ENCODE assay signal across 18 mouse cellular contexts in the genomic region with DNA sequence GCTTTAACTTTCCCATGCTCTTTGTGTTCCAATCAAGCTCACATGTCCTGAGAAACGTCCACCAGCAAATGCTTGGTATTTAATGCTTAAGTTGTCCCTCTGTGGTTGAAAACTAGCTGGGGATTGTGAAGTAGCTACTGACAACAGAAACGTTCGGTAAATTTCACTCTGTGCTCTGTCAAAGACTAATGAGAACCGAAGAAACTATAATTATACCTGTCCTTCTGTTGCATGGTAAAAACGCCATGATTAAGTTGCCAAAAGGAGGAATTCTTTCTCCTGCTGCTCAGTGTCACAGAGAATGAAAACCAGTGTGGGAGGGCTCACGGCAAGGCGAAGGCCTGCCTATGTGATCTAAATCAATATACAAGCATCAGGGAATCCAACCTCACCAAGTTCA.
"Had no signal": no experiment of that assay in that cellular context is flagged by ENCODE, and none has a peak within 500 bp of the region (broad histone marks: within the 10 kb centered on the region; RNA-seq: fewer than 3 reads in every experiment).

No protein-coding gene starts in this region.

- H3K4me1 ChIP-seq: midbrain, embryonic 13.5 days; midbrain, embryonic 15.5 days; neural tube, embryonic 13.5 days; neural tube, embryonic 15.5 days had no signal

- H3K4me3 ChIP-seq: megakaryocyte, embryonic 14.5 days; midbrain, embryonic 13.5 days; midbrain, embryonic 15.5 days; neural tube, embryonic 13.5 days; neural tube, embryonic 15.5 days had no signal

- H3K36me3 ChIP-seq: midbrain, embryonic 13.5 days; midbrain, embryonic 15.5 days; neural tube, embryonic 13.5 days; neural tube, embryonic 15.5 days had no signal

- H3K27ac ChIP-seq: midbrain, embryonic 13.5 days; midbrain, embryonic 15.5 days; neural tube, embryonic 13.5 days; neural tube, embryonic 15.5 days had no signal

- H3K9me3 ChIP-seq: megakaryocyte, embryonic 14.5 days; midbrain, embryonic 13.5 days; midbrain, embryonic 15.5 days; neural tube, embryonic 13.5 days; neural tube, embryonic 15.5 days had no signal

- H3K4me2 ChIP-seq: lung, embryonic 14.5 days; midbrain, embryonic 11.5 days; midbrain, embryonic 13.5 days; midbrain, embryonic 15.5 days; neural tube, embryonic 13.5 days; neural tube, embryonic 15.5 days had no signal

- H3K27me3 ChIP-seq: megakaryocyte, embryonic 14.5 days; midbrain, embryonic 13.5 days; midbrain, embryonic 15.5 days; neural tube, embryonic 13.5 days; neural tube, embryonic 15.5 days had no signal

- ATAC-seq: midbrain, embryonic 13.5 days; midbrain, embryonic 15.5 days had no signal

- DNase-seq: lung, adult 18-20 months; lung, embryonic 14.5 days; lung, postnatal 10 days; lung, postnatal 4 days; retina, postnatal 1 day; right cerebral cortex, adult 18-20 months; right cerebral cortex, postnatal 25 days; right cerebral cortex, postnatal 4 days; spleen, adult 18-20 months; thymus, adult 18-20 months; thymus, postnatal 14 days; thymus, postnatal 36 days had no signal

- H3K9ac ChIP-seq: lung, embryonic 14.5 days; midbrain, embryonic 13.5 days; midbrain, embryonic 15.5 days; neural tube, embryonic 13.5 days; neural tube, embryonic 15.5 days had no signal
